In the genomic region with DNA sequence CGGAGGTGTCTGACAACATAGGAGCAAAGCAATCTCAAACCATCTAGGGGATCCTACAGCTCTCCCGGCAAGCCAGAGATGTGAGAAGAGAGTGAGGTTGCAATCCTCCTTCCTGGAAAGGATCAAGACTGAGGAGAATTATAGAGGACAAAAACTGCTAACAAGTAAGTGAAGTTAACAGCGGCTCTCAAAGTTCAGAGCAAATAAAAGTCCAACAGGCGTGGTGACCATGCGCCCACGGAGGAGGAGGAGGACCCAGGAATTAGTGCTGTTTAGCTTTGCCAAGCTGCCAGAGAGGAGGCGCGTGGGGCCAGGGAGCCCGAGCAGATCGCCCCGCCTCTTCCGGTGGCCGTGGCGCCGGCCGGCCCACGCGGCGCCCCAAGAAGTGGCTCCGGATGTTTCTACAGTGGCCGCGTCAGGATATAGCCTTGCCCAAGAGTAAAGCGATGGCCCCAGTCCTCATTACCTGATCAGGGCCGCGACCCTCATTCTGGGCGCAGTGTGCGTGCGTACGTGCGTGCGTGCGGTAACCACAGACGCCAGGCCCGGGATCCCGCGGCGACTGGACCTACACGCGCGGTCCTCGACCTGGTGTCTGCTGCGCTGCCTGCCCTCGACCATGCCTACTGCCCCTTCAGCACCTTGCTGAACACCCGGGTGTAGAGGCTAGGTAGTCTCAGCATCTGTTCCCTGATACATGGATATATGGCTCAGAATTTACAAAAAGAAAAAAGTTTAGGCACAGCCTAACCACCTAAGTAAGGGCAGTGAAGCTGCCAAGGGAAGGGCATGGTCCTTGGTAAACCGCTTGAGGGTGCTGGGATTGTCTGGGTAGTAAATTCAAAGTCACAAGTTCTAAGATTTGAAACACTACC, we compare ENCODE assay signal across 8 mouse cellular contexts. TPM values are rescaled to one million over a fixed set of nuclear protein-coding genes. Genes with fewer than 3 reads are reported as not detected.
DNase-seq lines count a peak whose midpoint lies in the region; ATAC-seq and TF ChIP-seq lines count a peak whose summit lies in the region.

A gene (minus strand): TSS at position 600 of the 875 bp plus-strand sequence.

- H3K9me3 ChIP-seq in forebrain, embryonic 10.5 days = no peaks in the 10 kb centered on the region
- H3K9me3 ChIP-seq in heart, embryonic 15.5 days (replicated peaks) = no peaks in the 10 kb centered on the region
- no peaks in the 10 kb centered on the region for H3K9me3 ChIP-seq in liver, embryonic 14.5 days (ENCODE audit: control insufficient read depth, low read length)
- no peaks in the 10 kb centered on the region for H3K9me3 ChIP-seq in neural tube, embryonic 11.5 days (ENCODE audit: control insufficient read depth, low read length)
- H3K9me3 ChIP-seq in stomach, postnatal 0 days (ENCODE audit: control insufficient read depth, low read length) = no peaks in the 10 kb centered on the region

- H3K36me3 ChIP-seq in forebrain, embryonic 10.5 days (replicated peaks) = peaks cover 4% of the 10 kb centered on the region; the same call in 1 of the 2 replicates
- no peaks in the 10 kb centered on the region for H3K36me3 ChIP-seq in heart, embryonic 15.5 days
- H3K36me3 ChIP-seq in liver, embryonic 14.5 days (replicated peaks; ENCODE audit: control insufficient read depth, insufficient read depth, low read depth) = no peaks in the 10 kb centered on the region
- no peaks in the 10 kb centered on the region for H3K36me3 ChIP-seq in neural tube, embryonic 11.5 days (ENCODE audit: control insufficient read depth, insufficient read depth, low read length)
- no peaks in the 10 kb centered on the region for H3K36me3 ChIP-seq in stomach, postnatal 0 days (ENCODE audit: control insufficient read depth, insufficient read depth, low read length)

- peak within 1 kb of the TSS; percentile 72 for H3K4me2 ChIP-seq in heart, embryonic 15.5 days
- H3K4me2 ChIP-seq in liver, embryonic 14.5 days (ENCODE audit: low read depth) = peak within 1 kb of the TSS; percentile 77
- H3K4me2 ChIP-seq in neural tube, embryonic 11.5 days (ENCODE audit: low read depth) = peak within 1 kb of the TSS; percentile 56
- H3K4me2 ChIP-seq in stomach, postnatal 0 days (replicated peaks; ENCODE audit: low read depth) = peak within 1 kb of the TSS; percentile 68

- peak; percentile 71 to 81 for DNase-seq in CD8-positive naive resting alpha-beta T cell, adult 2 months (ENCODE audit: low read depth in 2 of 2, low spot score in 2 of 2)
- peak; percentile 63 for DNase-seq in c-Kit-positive CD71-negative TER-119-negative erythroid progenitor cells, embryonic 14.5 days (ENCODE audit: low read depth)
- DNase-seq in forebrain, embryonic 10.5 days (ENCODE audit: extremely low spot score, low spot score) = peak; percentile 86
- DNase-seq in kidney, postnatal 25 days = peak; percentile 86 to 92
- peak; percentile 62 to 64 (median 63) for DNase-seq in liver, embryonic 14.5 days (ENCODE audit: low read depth in 3 of 3, low spot score in 3 of 3)
- peak; percentile 91 for DNase-seq in neural tube, embryonic 11.5 days (ENCODE audit: low spot score)
- DNase-seq in stomach, postnatal 0 days (ENCODE audit: low spot score) = peak; percentile 90

- no peaks in the 10 kb centered on the region for H3K27me3 ChIP-seq in forebrain, embryonic 10.5 days (ENCODE audit: poor library complexity, severe bottlenecking)
- H3K27me3 ChIP-seq in heart, embryonic 15.5 days = no peaks in the 10 kb centered on the region
- no peaks in the 10 kb centered on the region for H3K27me3 ChIP-seq in liver, embryonic 14.5 days (ENCODE audit: control insufficient read depth, insufficient read depth, low read length)
- no peaks in the 10 kb centered on the region for H3K27me3 ChIP-seq in neural tube, embryonic 11.5 days (ENCODE audit: control insufficient read depth, insufficient read depth, low read length)
- no peaks in the 10 kb centered on the region for H3K27me3 ChIP-seq in stomach, postnatal 0 days (ENCODE audit: control insufficient read depth, insufficient read depth, low read length)

- H3K4me3 ChIP-seq in forebrain, embryonic 10.5 days = peak within 1 kb of the TSS; percentile 68
- H3K4me3 ChIP-seq in heart, embryonic 15.5 days = peak within 1 kb of the TSS; percentile 74
- peak within 1 kb of the TSS; percentile 85 to 87 for H3K4me3 ChIP-seq in liver, embryonic 14.5 days (ENCODE audit: insufficient read depth in 1 of 2, low read depth in 2 of 2, low read length in 2 of 2)
- H3K4me3 ChIP-seq in neural tube, embryonic 11.5 days (ENCODE audit: low read depth, low read length) = peak within 1 kb of the TSS; percentile 57
- H3K4me3 ChIP-seq in stomach, postnatal 0 days (ENCODE audit: low read depth, low read length) = peak within 1 kb of the TSS; percentile 64

- H3K27ac ChIP-seq in forebrain, embryonic 10.5 days = peak within 1 kb of the TSS; percentile 98
- peak within 1 kb of the TSS; percentile 95 for H3K27ac ChIP-seq in heart, embryonic 15.5 days
- peak within 1 kb of the TSS; percentile 16 for H3K27ac ChIP-seq in liver, embryonic 14.5 days
- H3K27ac ChIP-seq in neural tube, embryonic 11.5 days (ENCODE audit: low read depth, low read length) = peak within 1 kb of the TSS; percentile 87
- H3K27ac ChIP-seq in stomach, postnatal 0 days (replicated peaks) = peak within 1 kb of the TSS; percentile 89

- H3K4me1 ChIP-seq in forebrain, embryonic 10.5 days = peaks cover 11% of the 10 kb centered on the region
- peaks cover 7% of the 10 kb centered on the region; the same call in 1 of the 2 replicates for H3K4me1 ChIP-seq in heart, embryonic 15.5 days (replicated peaks)
- peaks cover 0 to 3% of the 10 kb centered on the region in 2 experiments; a peak in 1 of 4 replicates for H3K4me1 ChIP-seq in liver, embryonic 14.5 days (replicated peaks; ENCODE audit: control insufficient read depth in 2 of 2, insufficient read depth in 2 of 2, low read length in 1 of 2)
- H3K4me1 ChIP-seq in neural tube, embryonic 11.5 days (ENCODE audit: control insufficient read depth, insufficient read depth, low read length) = no peaks in the 10 kb centered on the region
- no peaks in the 10 kb centered on the region for H3K4me1 ChIP-seq in stomach, postnatal 0 days (replicated peaks; ENCODE audit: control insufficient read depth, insufficient read depth)

- WGBS in forebrain, embryonic 10.5 days = under 1% methylated on average over 45 of the region's 45 CpGs
- under 1% methylated on average over 45 of the region's 45 CpGs for WGBS in heart, embryonic 15.5 days
- WGBS in liver, embryonic 14.5 days (ENCODE audit: insufficient replicate concordance) = 1% methylated on average over 44 of the region's 45 CpGs
- WGBS in neural tube, embryonic 11.5 days = under 1% methylated on average over 44 of the region's 45 CpGs
- under 1% methylated on average over 44 of the region's 45 CpGs for WGBS in stomach, postnatal 0 days

- no peak for TF ChIP-seq CTCF in liver, embryonic 14.5 days (IDR thresholded peaks at IDR 0.05; ENCODE audit: low read depth)
- TF ChIP-seq CTCF in stomach, postnatal 0 days (IDR thresholded peaks at IDR 0.05; ENCODE audit: low read depth) = peak; percentile 46

- peak within 1 kb of the TSS; percentile 80 for H3K9ac ChIP-seq in heart, embryonic 15.5 days
- H3K9ac ChIP-seq in liver, embryonic 14.5 days (replicated peaks) = peak within 1 kb of the TSS; percentile 79
- H3K9ac ChIP-seq in neural tube, embryonic 11.5 days (ENCODE audit: low read length) = peak within 1 kb of the TSS; percentile 82
- peak within 1 kb of the TSS; percentile 83 for H3K9ac ChIP-seq in stomach, postnatal 0 days (ENCODE audit: low read length)

- peak; percentile 94 for ATAC-seq in heart, embryonic 15.5 days (replicated peaks; ENCODE audit: insufficient number of reproducible peaks, insufficient read depth, low FRiP score, low read depth)
- ATAC-seq in liver, embryonic 14.5 days (ENCODE audit: insufficient read depth) = peak; percentile 95
- ATAC-seq in neural tube, embryonic 11.5 days (ENCODE audit: insufficient read depth, low FRiP score, low TSS enrichment) = peak; percentile 94
- ATAC-seq in stomach, postnatal 0 days (ENCODE audit: low FRiP score, low TSS enrichment) = peak; percentile 99

- peak; percentile 60 for TF ChIP-seq EP300 in liver, embryonic 14.5 days (IDR thresholded peaks at IDR 0.05; ENCODE audit: low read depth)
- peak; percentile 93 for TF ChIP-seq EP300 in stomach, postnatal 0 days (optimal IDR thresholded peaks at IDR 0.05)

RNA-seq across cellular contexts. Expression of the gene that starts here (rescaled TPM):
- polyA plus RNA-seq in forebrain, embryonic 10.5 days (2016; fragmentation: Nextera tagmentation; extraction: Ambion mirVana) = 22.6 and 23.8 TPM in 2 replicates
- 13.7 and 15.2 TPM in 2 replicates for polyA plus RNA-seq in heart, embryonic 15.5 days (2015; fragmentation: Nextera tagmentation; extraction: Ambion mirVana)
- 5.5 and 5.6 TPM in 2 replicates for polyA plus RNA-seq in liver, embryonic 14.5 days (2012; rRNA removed)
- polyA plus RNA-seq in liver, embryonic 14.5 days (2014; fragmentation: Nextera tagmentation; extraction: Ambion mirVana) = 6.1 and 7.1 TPM in 2 replicates
- 17.2 and 19.5 TPM in 2 replicates for polyA plus RNA-seq in neural tube, embryonic 11.5 days (2014; fragmentation: Nextera tagmentation; extraction: Ambion mirVana)
- polyA plus RNA-seq in stomach, postnatal 0 days (2015; fragmentation: Nextera tagmentation; extraction: Ambion mirVana) = 13.4 and 14.0 TPM in 2 replicates

Comparison
In these comparisons a context has a peak if more than half of its experiments do, and no peak if none do; other contexts are left out.
1. Peak in every context shown above with its lines: DNase-seq, ATAC-seq, H3K4me3 ChIP-seq and H3K27ac ChIP-seq.
2. H3K27ac ChIP-seq: peak in every context shown above with its lines; median percentile 98 in forebrain, embryonic 10.5 days; 95 in heart, embryonic 15.5 days; 89 in stomach, postnatal 0 days; 87 in neural tube, embryonic 11.5 days; 16 in liver, embryonic 14.5 days.